Mouse (Mus musculus): Measurements from ENCODE around the gene Klri2.
"Not testable (repeated sequence)": the region's sequence is repeated elsewhere in the genome, so short reads cannot be mapped to it uniquely, and the experiment has no call there.

Gene Klri2

DNA sequence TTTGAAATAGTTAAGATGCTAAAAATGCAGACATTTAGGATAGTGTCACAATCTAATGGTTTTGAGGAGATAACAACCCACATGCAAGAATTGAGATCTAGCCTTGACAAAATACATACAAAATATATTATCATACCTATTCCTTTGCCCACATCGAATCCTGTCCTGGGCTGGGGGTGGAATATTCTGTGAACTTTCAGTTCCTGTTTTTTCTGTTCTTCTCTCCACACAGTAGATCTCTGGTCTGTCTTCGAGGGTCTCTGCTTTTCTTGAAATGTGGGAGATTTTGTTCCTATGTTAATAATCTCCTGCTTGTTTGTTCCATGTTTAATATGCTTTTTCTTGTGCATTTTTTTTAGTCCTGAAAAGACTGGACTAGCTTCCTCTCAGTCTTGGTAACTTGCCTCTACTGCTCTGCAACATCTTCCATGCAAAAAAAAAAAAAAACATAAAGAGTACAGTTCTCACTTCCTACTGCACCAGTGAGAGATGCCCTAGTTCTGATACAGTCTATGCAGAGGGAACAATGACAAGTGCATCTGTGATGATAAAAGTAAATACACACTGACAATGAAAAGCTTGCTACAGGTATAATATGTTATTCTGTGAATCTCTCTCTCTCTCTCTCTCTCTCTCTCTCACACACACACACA is at the start of gene Klri2:
Klri2 (minus strand) TSS at position 416 of the 653 bp plus-strand sequence.
- no peak for DNase-seq

DNA sequence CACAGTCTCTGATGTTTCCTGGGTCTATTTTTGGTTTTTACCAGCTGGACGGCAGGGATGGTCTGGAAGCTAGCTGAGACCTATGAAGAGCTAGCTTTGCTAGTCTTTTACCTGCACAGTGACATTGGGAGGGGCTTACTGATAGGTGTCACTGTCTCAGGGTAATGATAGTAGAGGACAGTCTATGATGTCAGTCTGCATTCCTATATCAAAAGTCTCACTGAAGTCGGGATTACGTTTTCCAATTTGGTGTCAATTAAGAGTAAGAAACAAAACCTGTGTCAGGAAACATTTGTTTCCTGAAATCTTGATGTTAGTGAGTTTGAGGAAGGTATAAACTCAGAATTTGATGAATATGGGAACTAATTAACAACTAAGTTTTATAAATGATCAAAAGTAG is 43.9 kb upstream of the Klri2 start, which contains the start of gene Gm156:
Gm156 (minus strand) TSS at position 101 of the 400 bp plus-strand sequence.
- not testable (repeated sequence) for DNase-seq

DNA sequence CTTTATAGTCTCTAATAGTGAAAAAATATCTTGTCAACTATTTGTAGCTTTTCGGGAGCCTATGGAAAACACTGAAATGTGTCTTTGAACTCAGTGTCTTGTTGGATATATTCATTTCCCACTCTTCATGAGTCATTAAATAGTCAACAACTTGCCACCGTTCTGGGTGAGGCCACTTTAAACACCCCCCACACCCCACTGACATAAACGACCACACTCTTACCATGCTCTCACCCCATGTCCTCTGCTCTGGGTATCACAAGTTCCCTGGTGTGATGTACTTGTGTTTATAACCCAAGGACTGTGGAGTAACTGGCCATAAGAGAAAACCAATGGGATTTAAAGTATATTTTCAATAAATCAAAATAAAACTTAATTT is 7.4 kb upstream of the Klri2 start:
- DNase-seq, result no peak

DNA sequence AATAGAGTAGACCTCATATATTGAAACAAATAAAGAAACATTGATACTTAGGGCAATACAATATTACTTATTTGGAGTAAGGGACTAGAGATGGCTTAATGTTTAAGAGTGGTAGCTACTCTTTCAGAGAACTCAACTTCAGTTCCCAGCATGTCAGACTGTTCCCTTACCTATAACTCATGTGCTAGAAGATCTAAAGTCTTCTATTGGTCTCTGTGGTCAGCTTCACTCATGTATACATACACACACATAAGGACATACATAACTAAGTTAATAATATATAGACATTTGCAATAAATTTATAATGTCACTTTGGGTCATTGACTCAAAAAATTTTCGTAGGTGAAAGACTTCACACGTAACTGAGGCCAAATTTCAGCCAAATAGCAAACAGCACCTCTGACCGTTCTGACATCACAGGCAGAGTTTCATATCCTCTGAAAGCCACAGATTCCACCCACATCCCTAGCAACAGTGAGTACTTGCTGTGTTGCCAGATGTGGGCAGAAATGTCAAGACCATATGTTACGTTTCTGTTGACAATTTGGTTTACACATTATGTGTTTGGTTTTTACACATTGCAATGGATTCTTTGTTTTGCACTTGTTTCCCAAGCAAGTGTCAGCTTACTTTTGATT is 6.9 kb upstream of the Klri2 start:
- no peak for DNase-seq

DNA sequence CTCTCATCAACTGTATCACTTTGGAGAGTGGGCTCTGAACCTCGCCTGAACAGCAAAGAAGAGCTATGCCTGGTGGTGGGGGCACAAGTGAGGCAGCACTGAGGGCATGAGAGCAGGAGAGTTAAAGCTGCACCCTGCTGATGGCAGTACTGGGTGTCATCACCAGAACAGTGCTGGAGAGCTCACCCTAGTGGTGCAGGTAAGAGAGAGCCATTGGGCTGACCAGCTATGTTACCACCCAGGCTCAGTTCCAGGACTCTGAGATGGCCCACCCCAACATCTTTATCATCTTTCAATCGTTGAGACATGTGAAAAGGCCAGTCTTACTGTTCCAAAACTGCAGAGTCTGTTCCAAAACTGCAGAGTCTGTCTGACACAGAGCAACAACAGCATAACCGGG is 5.9 kb upstream of the Klri2 start:
- no peak for DNase-seq

DNA sequence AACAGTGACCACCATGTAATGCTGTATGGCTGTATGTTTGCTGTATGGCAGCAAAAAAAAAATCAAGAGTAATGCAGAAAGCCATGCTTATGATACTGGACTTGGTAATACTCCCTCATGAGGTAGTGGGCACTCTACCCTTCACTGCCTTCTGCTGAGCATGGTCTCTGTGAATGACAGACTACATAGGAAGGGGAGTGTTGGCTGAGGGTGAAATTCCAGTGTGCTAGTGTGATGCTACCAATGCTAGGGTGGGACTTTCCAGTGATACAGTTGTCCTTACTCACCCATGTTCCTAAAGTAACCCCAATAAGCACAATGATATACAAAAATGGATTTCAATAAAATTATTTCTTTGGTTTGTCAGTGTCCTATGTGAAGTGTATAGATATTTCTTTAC is 3.9 kb downstream of the Klri2 start:
- DNase-seq, result no peak

DNA sequence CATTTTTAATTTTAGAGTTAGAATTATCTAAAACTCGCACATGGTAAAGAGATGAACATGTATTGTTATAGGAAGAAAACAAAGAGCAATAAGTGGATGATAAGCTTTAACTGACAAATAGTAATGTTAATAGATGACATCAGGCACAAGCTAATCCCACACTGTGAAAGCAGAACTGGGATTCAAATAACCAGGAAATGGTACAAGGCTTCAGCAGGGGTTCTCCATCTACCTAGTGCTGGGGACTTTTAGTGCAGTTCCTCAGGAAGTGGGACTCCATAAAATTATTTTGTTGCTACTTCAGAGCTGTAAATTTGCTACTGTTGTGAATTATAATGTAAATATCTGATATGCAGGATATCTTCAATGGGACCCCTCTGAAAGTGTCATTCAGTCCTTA is 13.0 kb downstream of the Klri2 start:
- DNase-seq, result no peak

DNA sequence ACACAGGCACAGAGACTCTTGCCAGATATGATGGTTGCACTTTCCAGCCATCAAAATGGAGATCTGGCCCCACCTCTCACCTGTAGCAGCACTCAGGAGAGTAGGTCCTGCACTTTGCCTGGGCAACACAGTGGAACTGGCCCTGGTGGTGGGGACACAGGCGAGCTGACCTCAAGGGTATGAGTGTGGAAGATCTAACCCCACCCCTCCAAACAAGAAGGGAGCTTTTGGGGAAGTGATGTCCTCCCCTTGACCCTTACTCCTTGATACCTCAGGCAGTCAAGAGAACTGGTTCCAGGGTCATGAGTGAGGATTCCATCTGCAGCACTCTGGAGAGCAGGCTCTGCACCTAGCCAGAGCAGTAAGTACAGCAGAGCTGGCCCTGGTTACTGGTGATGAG is 18.9 kb downstream of the Klri2 start:
- DNase-seq, result no peak

DNA sequence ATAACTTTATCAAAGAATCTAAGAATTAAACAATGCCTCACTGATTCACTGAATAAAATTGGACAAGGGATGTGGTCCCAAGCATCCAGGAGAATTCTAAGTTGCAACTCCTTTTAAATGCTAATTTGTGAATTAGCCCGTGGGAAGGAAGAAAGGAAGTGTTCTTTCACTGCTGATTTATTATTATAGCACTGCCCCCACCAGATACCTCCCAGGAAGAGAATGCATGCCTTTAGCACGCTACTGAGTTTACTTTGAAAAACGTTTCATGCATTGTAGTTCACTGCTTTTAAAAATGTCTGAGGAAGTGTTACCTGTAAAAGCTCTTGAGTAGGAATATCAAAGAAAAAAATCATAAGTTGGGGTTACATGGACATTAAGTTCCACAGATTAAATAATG is 19.8 kb downstream of the Klri2 start:
- DNase-seq, result no peak

DNA sequence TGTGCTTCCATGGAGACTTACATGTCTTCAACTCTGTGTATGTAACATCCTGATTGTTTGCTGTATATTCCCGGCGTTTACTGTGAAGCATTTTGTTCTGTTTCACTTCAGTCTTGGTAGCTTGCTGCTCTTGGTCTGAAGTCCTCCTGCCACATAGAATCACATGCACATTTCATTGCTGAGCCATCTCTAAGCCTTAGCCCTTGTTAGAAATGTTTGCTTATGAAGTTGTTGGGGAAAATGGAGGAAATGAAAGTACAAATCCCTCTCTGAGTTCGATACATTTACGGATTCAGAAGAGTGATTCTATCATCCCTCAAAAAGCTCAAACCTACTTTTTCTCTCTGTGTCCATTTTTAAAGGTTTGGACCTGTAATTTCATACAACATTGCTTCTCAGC is 23.3 kb downstream of the Klri2 start, which contains the start of gene Klri1:
Klri1 (minus strand) TSS at position 101 of the 400 bp plus-strand sequence.
- no peak for DNase-seq

DNA sequence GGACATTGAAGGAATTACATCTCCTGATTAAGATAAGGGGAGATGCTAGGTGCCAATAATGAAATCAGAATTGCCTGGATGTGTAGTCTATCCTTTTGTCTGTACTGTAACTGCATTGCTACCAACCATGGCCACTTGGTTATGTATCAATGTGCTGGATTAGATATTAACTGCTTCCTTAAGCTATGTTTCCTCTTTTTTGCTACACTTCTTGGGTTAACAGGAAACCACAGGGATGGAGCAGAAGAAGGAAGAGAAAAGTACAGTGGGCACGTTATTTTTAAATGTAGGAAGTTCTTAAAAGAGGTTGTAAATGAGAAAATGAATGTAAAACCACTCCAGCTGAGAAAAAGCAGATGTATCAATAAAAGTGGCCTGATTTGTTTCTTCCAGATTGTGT is 26.7 kb downstream of the Klri2 start:
- DNase-seq, result no peak

DNA sequence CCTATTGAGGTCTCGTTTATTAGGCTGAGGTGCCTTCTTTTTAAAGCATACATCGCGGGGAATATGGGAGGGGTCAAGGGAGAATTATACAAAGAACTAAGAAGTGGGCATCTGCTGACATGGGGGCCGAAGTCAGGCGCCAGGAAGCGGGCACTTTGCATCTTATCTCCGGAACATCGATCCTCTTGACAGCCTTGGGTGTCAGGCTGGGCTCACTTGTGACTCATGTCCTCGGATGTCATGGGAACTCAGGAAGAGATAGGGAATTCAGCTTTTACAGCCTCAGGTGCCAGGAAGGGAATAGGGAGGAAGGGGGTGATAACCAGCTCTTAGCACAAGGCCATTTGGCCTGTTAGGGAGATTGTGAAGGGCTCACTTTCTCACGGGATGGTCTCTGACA is 48.8 kb downstream of the Klri2 start:
- DNase-seq, result not testable (repeated sequence)

DNA sequence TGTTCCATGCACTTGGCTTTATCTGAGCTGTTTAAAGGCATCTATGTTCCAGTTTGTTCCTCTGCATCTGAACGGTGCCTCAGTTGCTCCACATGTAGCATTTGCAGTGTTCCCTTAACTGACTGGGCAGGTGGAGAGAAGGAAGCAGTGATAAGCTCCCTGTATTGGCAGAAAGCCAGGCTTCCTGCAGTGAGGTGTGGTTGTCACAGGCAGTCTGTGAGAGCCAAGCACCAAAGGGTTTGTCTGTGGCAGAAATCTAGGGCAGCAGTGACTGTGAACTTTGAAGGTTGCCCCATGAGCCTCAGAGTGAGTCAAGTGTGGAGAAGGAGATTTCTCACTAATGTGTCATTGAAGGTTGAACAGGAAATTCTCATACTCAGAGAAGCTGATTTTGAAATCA is 59.9 kb downstream of the Klri2 start:
- no peak for DNase-seq

Measured in cerebellum, adult 18-20 months (tissue).